Mouse (Mus musculus): Measurements from ENCODE around the gene Akr1c14. TPM values are rescaled to one million over a fixed set of nuclear protein-coding genes. Genes with fewer than 3 reads are reported as not detected.

Gene Akr1c14
- polyA plus RNA-seq (2012; ENCODE audit: insufficient read depth, insufficient read length, low replicate concordance, missing spikeins), result not detected in 2 replicates

DNA sequence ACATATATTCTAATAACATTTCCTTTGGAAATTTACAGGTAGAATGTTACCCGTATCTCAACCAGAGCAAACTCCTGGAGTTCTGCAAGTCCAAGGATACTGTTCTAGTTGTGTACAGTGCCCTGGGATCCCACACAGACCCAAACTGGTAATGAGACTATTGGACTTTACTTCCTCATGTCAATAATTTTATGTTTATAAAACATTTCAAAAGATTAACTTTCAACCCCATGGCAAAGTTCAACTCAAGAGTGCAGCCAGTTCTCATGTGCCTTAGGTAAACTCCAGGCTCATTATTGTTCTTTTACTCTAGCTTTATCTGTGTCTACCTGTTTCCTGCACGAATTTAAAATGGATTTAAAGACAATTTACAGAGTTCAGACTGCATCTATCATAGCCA, at the start of gene Akr1c14:
Gene Akr1c14, plus strand, starts transcription at position 293 of the 400 bp plus-strand sequence.
- Histone ChIP-seq H3K4me3 (ENCODE audit: insufficient read depth, low read depth, low read length) (no peak within 1 kb of the TSS), H3K27ac (ENCODE audit: insufficient read depth, low read depth, low read length) (no peak within 1 kb of the TSS), H3K4me1 (ENCODE audit: control insufficient read depth, insufficient read depth, low read length) (no peaks in the 10 kb centered on the region)
- WGBS, result 60% methylated on average over 2 of the region's 2 CpGs
- no peak for TF ChIP-seq CTCF (IDR thresholded peaks at IDR 0.05; ENCODE audit: insufficient read depth, low read depth, low read length)
- no peak for TF ChIP-seq POLR2A (IDR thresholded peaks at IDR 0.05; ENCODE audit: insufficient read depth, low read depth, low read length)

DNA sequence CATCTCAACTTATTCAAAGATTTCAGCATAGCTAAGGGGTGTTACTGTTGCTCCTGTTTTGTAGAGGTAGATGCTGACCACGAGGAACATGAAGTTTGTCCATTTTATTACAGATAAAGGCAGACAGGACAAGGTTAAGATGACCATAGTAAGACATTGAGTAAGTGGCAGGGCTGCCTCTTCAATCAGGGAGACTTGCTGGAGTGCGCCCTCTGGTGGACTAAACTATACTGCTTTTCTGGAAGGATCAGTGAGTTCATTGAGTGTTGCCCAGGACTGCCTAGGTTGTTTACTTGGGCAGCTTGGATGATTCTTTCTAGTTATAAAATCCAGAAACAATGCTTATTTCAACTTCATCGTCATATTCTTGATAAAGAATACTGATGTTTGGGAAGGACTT, 47.1 kb upstream of the Akr1c14 start:
- Histone ChIP-seq H3K27ac (ENCODE audit: insufficient read depth, low read depth, low read length) (no peak overlapping the region), H3K4me3 (ENCODE audit: insufficient read depth, low read depth, low read length) (no peak overlapping the region), H3K4me1 (ENCODE audit: control insufficient read depth, insufficient read depth, low read length) (no peaks in the 10 kb centered on the region)
- WGBS, result 14% methylated on average over 3 of the region's 3 CpGs
- TF ChIP-seq POLR2A (IDR thresholded peaks at IDR 0.05; ENCODE audit: insufficient read depth, low read depth, low read length) (no peak), CTCF (IDR thresholded peaks at IDR 0.05; ENCODE audit: insufficient read depth, low read depth, low read length) (no peak)

- Histone ChIP-seq H3K27ac (ENCODE audit: insufficient read depth, low read depth, low read length) (no peak overlapping the region), H3K4me1 (ENCODE audit: control insufficient read depth, insufficient read depth, low read length) (no peaks in the 10 kb centered on the region), H3K4me3 (ENCODE audit: insufficient read depth, low read depth, low read length) (no peak overlapping the region)
- TF ChIP-seq CTCF (IDR thresholded peaks at IDR 0.05; ENCODE audit: insufficient read depth, low read depth, low read length), result no peak
- no peak for TF ChIP-seq POLR2A (IDR thresholded peaks at IDR 0.05; ENCODE audit: insufficient read depth, low read depth, low read length)
- 83% methylated on average over 4 of the region's 4 CpGs for WGBS
Observed at GRCm38 (mm10) chr13:4010784-4011183, 38.0 kb upstream of the Akr1c14 start.

DNA sequence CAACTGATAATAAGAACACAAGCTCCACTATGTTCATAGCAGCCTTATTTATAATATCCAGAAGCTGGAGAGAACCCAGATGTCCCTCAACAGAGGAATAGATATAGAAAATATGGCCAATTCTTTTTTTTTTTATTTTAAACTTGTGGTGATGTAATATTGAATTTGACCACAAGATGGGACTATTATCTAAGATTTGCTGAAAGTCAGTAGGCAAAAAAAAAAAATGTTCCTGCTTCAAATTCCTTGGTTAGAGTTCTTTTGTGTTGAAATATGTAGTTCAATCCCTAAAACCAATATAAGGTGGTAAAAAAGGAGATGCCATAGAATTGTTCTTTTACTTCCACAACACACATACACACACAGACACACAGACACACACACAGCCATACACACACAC, 35.0 kb upstream of the Akr1c14 start:
- H3K4me1 ChIP-seq (ENCODE audit: control insufficient read depth, insufficient read depth, low read length), result no peaks in the 10 kb centered on the region
- H3K27ac ChIP-seq (ENCODE audit: insufficient read depth, low read depth, low read length), result no peak overlapping the region
- no peak overlapping the region for H3K4me3 ChIP-seq (ENCODE audit: insufficient read depth, low read depth, low read length)
- TF ChIP-seq POLR2A (IDR thresholded peaks at IDR 0.05; ENCODE audit: insufficient read depth, low read depth, low read length) (no peak), CTCF (IDR thresholded peaks at IDR 0.05; ENCODE audit: insufficient read depth, low read depth, low read length) (no peak)

GRCm38 (mm10) chr13:4029897-4030296, 18.9 kb upstream of the Akr1c14 start:
- Histone ChIP-seq H3K4me3 (ENCODE audit: insufficient read depth, low read depth, low read length) (no peak overlapping the region), H3K4me1 (ENCODE audit: control insufficient read depth, insufficient read depth, low read length) (no peaks in the 10 kb centered on the region), H3K27ac (ENCODE audit: insufficient read depth, low read depth, low read length) (no peak overlapping the region)
- TF ChIP-seq POLR2A (IDR thresholded peaks at IDR 0.05; ENCODE audit: insufficient read depth, low read depth, low read length) (no peak), CTCF (IDR thresholded peaks at IDR 0.05; ENCODE audit: insufficient read depth, low read depth, low read length) (no peak)
- 83% methylated on average over 2 of the region's 2 CpGs for WGBS

- H3K27ac ChIP-seq (ENCODE audit: insufficient read depth, low read depth, low read length), result no peak overlapping the region
- H3K4me1 ChIP-seq (ENCODE audit: control insufficient read depth, insufficient read depth, low read length), result no peaks in the 10 kb centered on the region
- WGBS, result 21% methylated on average over 3 of the region's 3 CpGs
- no peak overlapping the region for H3K4me3 ChIP-seq (ENCODE audit: insufficient read depth, low read depth, low read length)
- TF ChIP-seq CTCF (IDR thresholded peaks at IDR 0.05; ENCODE audit: insufficient read depth, low read depth, low read length) (no peak), POLR2A (IDR thresholded peaks at IDR 0.05; ENCODE audit: insufficient read depth, low read depth, low read length) (no peak)
Observed at GRCm38 (mm10) chr13:4032512-4032911, 16.3 kb upstream of the Akr1c14 start.

DNA sequence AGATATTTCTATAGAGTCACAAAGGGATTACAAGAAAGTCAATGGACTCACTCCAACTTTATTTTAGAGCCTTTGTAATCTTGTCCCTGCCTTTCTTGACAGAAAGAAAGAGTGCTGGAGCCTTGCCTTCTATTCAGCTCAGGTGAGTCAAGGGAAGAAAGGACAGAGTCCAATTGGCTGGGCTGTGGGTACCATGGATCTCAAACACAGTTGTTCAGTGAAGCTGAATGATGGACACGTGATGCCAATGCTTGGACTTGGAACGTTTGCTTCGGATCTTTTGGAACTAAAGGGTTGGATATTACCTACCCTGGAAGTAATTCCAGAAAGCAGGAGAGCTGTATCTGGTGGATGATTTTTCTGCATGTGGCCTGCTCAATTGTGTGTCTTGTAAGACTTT, 13.8 kb upstream of the Akr1c14 start:
- no peaks in the 10 kb centered on the region for H3K4me1 ChIP-seq (ENCODE audit: control insufficient read depth, insufficient read depth, low read length)
- no peak overlapping the region for H3K27ac ChIP-seq (ENCODE audit: insufficient read depth, low read depth, low read length)
- TF ChIP-seq CTCF (IDR thresholded peaks at IDR 0.05; ENCODE audit: insufficient read depth, low read depth, low read length), result no peak
- no peak for TF ChIP-seq POLR2A (IDR thresholded peaks at IDR 0.05; ENCODE audit: insufficient read depth, low read depth, low read length)
- H3K4me3 ChIP-seq (ENCODE audit: insufficient read depth, low read depth, low read length), result no peak overlapping the region
- 74% methylated on average over 3 of the region's 3 CpGs for WGBS

- Histone ChIP-seq H3K4me1 (ENCODE audit: control insufficient read depth, insufficient read depth, low read length) (no peaks in the 10 kb centered on the region), H3K4me3 (ENCODE audit: insufficient read depth, low read depth, low read length) (no peak overlapping the region), H3K27ac (ENCODE audit: insufficient read depth, low read depth, low read length) (no peak overlapping the region)
- TF ChIP-seq POLR2A (IDR thresholded peaks at IDR 0.05; ENCODE audit: insufficient read depth, low read depth, low read length) (no peak), CTCF (IDR thresholded peaks at IDR 0.05; ENCODE audit: insufficient read depth, low read depth, low read length) (no peak)
- whole genome bisulfite sequencing, result 47% methylated on average over 3 of the region's 3 CpGs
Observed at GRCm38 (mm10) chr13:4046113-4046512, 2.7 kb upstream of the Akr1c14 start.

DNA sequence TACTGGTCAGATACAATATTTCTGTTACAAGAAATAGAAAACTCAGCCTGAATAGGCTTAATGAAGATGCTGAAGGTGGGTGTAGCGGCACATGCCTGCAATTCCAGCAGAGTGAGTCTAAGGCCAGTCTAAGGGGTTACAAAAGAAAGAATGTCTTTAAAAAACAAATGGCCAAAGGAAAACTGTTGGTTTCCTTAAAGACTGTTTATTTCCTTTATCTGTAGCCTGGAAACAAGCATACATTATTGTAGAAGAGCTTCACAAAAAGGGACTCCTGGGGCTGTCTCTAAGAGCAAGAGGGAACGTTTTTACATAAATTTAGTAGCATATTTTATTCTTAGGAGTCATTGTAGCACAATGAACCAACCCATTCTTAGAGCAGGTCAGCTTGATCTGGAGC, 2.0 kb upstream of the Akr1c14 start:
- TF ChIP-seq POLR2A (IDR thresholded peaks at IDR 0.05; ENCODE audit: insufficient read depth, low read depth, low read length), result no peak
- TF ChIP-seq CTCF (IDR thresholded peaks at IDR 0.05; ENCODE audit: insufficient read depth, low read depth, low read length), result no peak
- no peak overlapping the region for H3K4me3 ChIP-seq (ENCODE audit: insufficient read depth, low read depth, low read length)
- WGBS, result 25% methylated on average over 2 of the region's 2 CpGs
- no peak overlapping the region for H3K27ac ChIP-seq (ENCODE audit: insufficient read depth, low read depth, low read length)
- no peaks in the 10 kb centered on the region for H3K4me1 ChIP-seq (ENCODE audit: control insufficient read depth, insufficient read depth, low read length)

DNA sequence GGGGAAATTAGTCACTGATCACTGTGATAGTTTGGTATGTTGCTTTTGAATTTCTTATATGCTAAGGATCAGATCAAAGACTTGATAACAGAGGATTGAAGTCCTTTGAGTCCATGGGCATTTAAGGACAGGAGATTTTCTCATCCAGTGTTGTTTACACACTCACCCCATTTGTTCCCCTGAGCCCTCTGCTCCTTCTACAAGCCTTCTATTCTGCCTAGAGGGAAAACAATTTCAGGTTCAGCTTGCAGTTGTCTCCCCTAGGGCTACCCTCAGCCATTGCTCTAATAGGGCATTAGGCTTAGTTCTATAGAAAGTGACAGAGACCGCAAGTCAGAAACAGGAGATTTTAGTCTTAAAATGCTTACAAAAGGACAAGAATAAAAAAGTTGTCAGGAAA, 585 bp upstream of the Akr1c14 start:
- 86% methylated on average over 1 of the region's 1 CpGs for WGBS
- no peaks in the 10 kb centered on the region for H3K4me1 ChIP-seq (ENCODE audit: control insufficient read depth, insufficient read depth, low read length)
- no peak for TF ChIP-seq CTCF (IDR thresholded peaks at IDR 0.05; ENCODE audit: insufficient read depth, low read depth, low read length)
- no peak for TF ChIP-seq POLR2A (IDR thresholded peaks at IDR 0.05; ENCODE audit: insufficient read depth, low read depth, low read length)
- no peak overlapping the region for H3K4me3 ChIP-seq (ENCODE audit: insufficient read depth, low read depth, low read length)
- H3K27ac ChIP-seq (ENCODE audit: insufficient read depth, low read depth, low read length), result no peak overlapping the region
